Mouse (Mus musculus) cerebellum, adult 9-10 months (tissue): ENCODE measurements around the gene Nfyc.

Experiments used
- DNase-seq: peaks from one replicate; pipeline ENCODE4 v3.0.0; 2022

The Nfyc gene

GRCm38 (mm10) chr4:120713021-120713420 lies 118.4 kb downstream of the Nfyc start:
- DNase-seq, result no peak

GRCm38 (mm10) chr4:120712236-120712635 lies 119.1 kb downstream of the Nfyc start:
- DNase-seq, result no peak
